Mouse (Mus musculus): ENCODE results near the gene Cp. TPM values are rescaled to one million over a fixed set of nuclear protein-coding genes. Genes with fewer than 3 reads are reported as not detected.

The Cp gene
- total and polyA plus RNA-seq, 3 experiments: 0.28 to 4.8 (median 0.33) TPM

DNA sequence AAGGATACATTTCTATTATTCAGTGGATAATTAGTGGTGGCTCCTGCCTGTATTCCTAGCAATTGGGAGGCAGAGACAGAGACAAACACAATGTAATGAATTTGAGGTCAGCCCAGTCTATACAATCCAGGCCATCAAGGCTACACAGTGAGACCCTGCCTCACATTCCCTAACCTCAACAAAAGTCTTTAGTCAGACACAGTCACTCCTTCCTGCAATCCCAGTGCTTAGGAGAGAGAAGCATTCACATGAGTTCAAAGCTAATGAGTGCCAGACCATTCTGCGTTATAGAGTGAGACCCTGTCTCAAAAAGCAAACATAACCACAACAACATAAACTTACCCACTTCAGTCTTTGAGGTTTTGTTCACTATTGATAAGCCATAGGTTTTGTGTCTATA lies 3.4 kb upstream of the Cp start:
- dilution Hi-C loops (cut with MboI; ENCODE audit: extremely low pct_ligation_motif_present, extremely low pct_unique_long_range_greater_than_20kb, low sequenced_read_pairs): no loop called here
- Histone ChIP-seq H3K9me3 (replicated peaks; ENCODE audit: low read length) (no peaks in the 10 kb centered on the region), H3K27ac (ENCODE audit: insufficient read depth, low read depth) (no peak overlapping the region), H3K36me3 (replicated peaks in 1 of 2; ENCODE audit: control insufficient read depth in 1 of 2, insufficient read depth in 1 of 2, low read length in 1 of 2) (no peaks in the 10 kb centered on the region), H3K4me1 (ENCODE audit: control insufficient read depth in 1 of 2, insufficient read depth in 2 of 2) (peaks cover 14 to 20% of the 10 kb centered on the region in 2 experiments; a peak in 3 of 4 replicates), H3K4me2 (ENCODE audit: insufficient read depth, low read depth, poor library complexity, severe bottlenecking) (no peak overlapping the region), H3K27me3 (replicated peaks) (no peaks in the 10 kb centered on the region), H3K79me2 (replicated peaks; ENCODE audit: control insufficient read depth, extremely low read depth, insufficient read depth, poor library complexity, severe bottlenecking) (no peaks in the 10 kb centered on the region), H3K9ac (ENCODE audit: insufficient read depth, low read depth) (no peak overlapping the region), H3K4me3 (replicated peaks in 1 of 3; ENCODE audit: low read depth in 2 of 3, low read length in 2 of 3, poor library complexity in 1 of 3) (no peak overlapping the region)
- in situ Hi-C loops (cut with MboI; ENCODE audit: low pct_ligation_motif_present, low pct_unique_long_range_greater_than_20kb, low sequenced_read_pairs): no loop called here
- no peak for DNase-seq (ENCODE audit: extremely low read depth)
- TF ChIP-seq TBP (conservative IDR thresholded peaks at IDR 0.05; ENCODE audit: low read depth, low read length): no peak
- TF ChIP-seq E2F4 (IDR thresholded peaks at IDR 0.05; ENCODE audit: insufficient replicate concordance, low read depth, low read length): no peak
- no peak for TF ChIP-seq ELF1 (IDR thresholded peaks at IDR 0.05; ENCODE audit: low read depth, low read length)
- no peak for TF ChIP-seq UBTF (IDR thresholded peaks at IDR 0.05; ENCODE audit: low read depth, low read length)
- no peak for TF ChIP-seq HCFC1 (IDR thresholded peaks at IDR 0.05; ENCODE audit: low read depth, low read length)
- TF ChIP-seq USF1 (IDR thresholded peaks at IDR 0.05; ENCODE audit: low read depth, low read length): no peak
- no peak for TF ChIP-seq ETS1 (conservative IDR thresholded peaks at IDR 0.05; ENCODE audit: low read depth, low read length)
- TF ChIP-seq KAT2A (IDR thresholded peaks at IDR 0.05; ENCODE audit: insufficient replicate concordance, low read length): no peak
- TF ChIP-seq POLR2A (IDR thresholded peaks at IDR 0.05; ENCODE audit: low read depth, low read length): no peak
- no peak for TF ChIP-seq SMC3 (IDR thresholded peaks at IDR 0.05; ENCODE audit: low read depth, low read length)
- no peak for TF ChIP-seq IRF4 (IDR thresholded peaks at IDR 0.05; ENCODE audit: low read depth, low read length)
- no peak for TF ChIP-seq BHLHE40 (IDR thresholded peaks at IDR 0.05; ENCODE audit: low read depth, low read length)

DNA sequence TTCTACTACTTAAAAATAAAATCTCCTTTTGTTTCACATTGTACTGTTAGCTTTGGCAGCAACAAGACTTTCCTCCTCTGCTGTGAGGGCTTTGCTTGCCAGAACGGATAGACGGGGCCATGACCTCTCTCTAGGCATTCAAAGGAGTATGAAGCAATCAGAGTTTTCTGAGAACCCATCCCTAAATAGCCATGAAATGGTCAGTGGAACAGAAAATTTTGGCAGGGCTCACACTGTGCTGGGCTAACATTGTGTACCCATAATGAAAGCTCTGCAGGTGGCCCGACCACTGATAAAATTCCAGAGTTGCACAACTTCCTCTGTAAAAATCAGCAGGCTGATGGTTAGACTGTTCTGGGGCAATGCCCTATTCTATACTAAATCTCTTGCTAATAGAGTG lies 3.0 kb upstream of the Cp start:
- in situ Hi-C loops (cut with MboI; ENCODE audit: low pct_ligation_motif_present, low pct_unique_long_range_greater_than_20kb, low sequenced_read_pairs): no loop called here
- H3K4me2 ChIP-seq (ENCODE audit: insufficient read depth, low read depth, poor library complexity, severe bottlenecking): peak overlapping the region; percentile 60; the same call in 1 of the 2 replicates
- peak overlapping the region; percentile 24; the same call in 1 of the 2 replicates for H3K9ac ChIP-seq (ENCODE audit: insufficient read depth, low read depth)
- no peak overlapping the region for H3K4me3 ChIP-seq (replicated peaks in 1 of 3; ENCODE audit: low read depth in 2 of 3, low read length in 2 of 3, poor library complexity in 1 of 3)
- no peak overlapping the region for H3K27ac ChIP-seq (ENCODE audit: insufficient read depth, low read depth)
- no peaks in the 10 kb centered on the region for H3K36me3 ChIP-seq (replicated peaks in 1 of 2; ENCODE audit: control insufficient read depth in 1 of 2, insufficient read depth in 1 of 2, low read length in 1 of 2)
- DNase-seq (ENCODE audit: extremely low read depth): no peak
- peaks cover 11 to 16% of the 10 kb centered on the region in 2 experiments; a peak in 3 of 4 replicates for H3K4me1 ChIP-seq (ENCODE audit: control insufficient read depth in 1 of 2, insufficient read depth in 2 of 2)
- peaks cover 1% of the 10 kb centered on the region; the same call in 1 of the 2 replicates for H3K79me2 ChIP-seq (replicated peaks; ENCODE audit: control insufficient read depth, extremely low read depth, insufficient read depth, poor library complexity, severe bottlenecking)
- H3K9me3 ChIP-seq (replicated peaks; ENCODE audit: low read length): no peaks in the 10 kb centered on the region
- H3K27me3 ChIP-seq (replicated peaks): no peaks in the 10 kb centered on the region
- dilution Hi-C loops (cut with MboI; ENCODE audit: extremely low pct_ligation_motif_present, extremely low pct_unique_long_range_greater_than_20kb, low sequenced_read_pairs): no loop called here
- TF ChIP-seq MEF2A (IDR thresholded peaks at IDR 0.05; ENCODE audit: borderline replicate concordance, low read depth, low read length) (peak; percentile 13; the same call in 1 of the 2 replicates), CHD1 (IDR thresholded peaks at IDR 0.05; ENCODE audit: low read depth, low read length) (0 out of 2 replicates have a peak, but pooled peaks have one; percentile 3), BHLHE40 (IDR thresholded peaks at IDR 0.05; ENCODE audit: low read depth, low read length) (no peak), E2F4 (IDR thresholded peaks at IDR 0.05; ENCODE audit: insufficient replicate concordance, low read depth, low read length) (no peak), EP300 (IDR thresholded peaks at IDR 0.05; ENCODE audit: low read length) (peak; percentile 45; the same call in 1 of the 2 replicates), JUND (conservative IDR thresholded peaks at IDR 0.05; ENCODE audit: low read depth, low read length) (no peak), NELFE (IDR thresholded peaks at IDR 0.05; ENCODE audit: low read depth, low read length) (no peak)
